Mouse (Mus musculus) c-Kit-negative CD71-positive TER-119-positive erythroid progenitor cells, embryonic 14.5 days (primary cell): ENCODE measurements around the gene Tmco4.

Source experiments
- DNase-seq: peaks from one replicate; pipeline ENCODE4 v3.0.0-alpha.2; 2013; ENCODE audit warnings: low read depth, low spot score

The Tmco4 gene

GRCm38 (mm10) chr4:139018976-139019375 is 46.3 kb downstream of the Tmco4 start:
- no peak for DNase-seq

- no peak for DNase-seq
Measured at GRCm38 (mm10) chr4:139019413-139019812, 46.7 kb downstream of the Tmco4 start.

GRCm38 (mm10) chr4:139020385-139020784 is 47.7 kb downstream of the Tmco4 start:
- no peak for DNase-seq

GRCm38 (mm10) chr4:139024379-139024778 is 51.7 kb downstream of the Tmco4 start:
- no peak for DNase-seq

GRCm38 (mm10) chr4:139030675-139031074 is 58.0 kb downstream of the Tmco4 start:
- DNase-seq = no peak

GRCm38 (mm10) chr4:139032521-139032920 is 59.8 kb downstream of the Tmco4 start:
- no peak for DNase-seq

GRCm38 (mm10) chr4:139033263-139034009 is 60.7 kb downstream of the Tmco4 start:
- DNase-seq = no peak

GRCm38 (mm10) chr4:139034010-139034367 is 61.3 kb downstream of the Tmco4 start:
- DNase-seq = no peak

- DNase-seq = no peak
Measured at GRCm38 (mm10) chr4:139034540-139034939, 61.9 kb downstream of the Tmco4 start.

GRCm38 (mm10) chr4:139034942-139035341 is 62.3 kb downstream of the Tmco4 start:
- DNase-seq = no peak

- DNase-seq = no peak
Measured at GRCm38 (mm10) chr4:139035799-139036198, 63.1 kb downstream of the Tmco4 start.

- DNase-seq = no peak
Measured at GRCm38 (mm10) chr4:139037795-139038607, 65.3 kb downstream of the Tmco4 start.

- no peak for DNase-seq
Measured at GRCm38 (mm10) chr4:139040084-139040839, 67.6 kb downstream of the Tmco4 start.

- no peak for DNase-seq
Measured at GRCm38 (mm10) chr4:139042611-139043010, 69.9 kb downstream of the Tmco4 start.

- DNase-seq = no peak
Measured at GRCm38 (mm10) chr4:139043600-139043999, 70.9 kb downstream of the Tmco4 start.

GRCm38 (mm10) chr4:139044566-139044965 is 71.9 kb downstream of the Tmco4 start:
- DNase-seq = no peak

GRCm38 (mm10) chr4:139046354-139046753 is 73.7 kb downstream of the Tmco4 start:
- DNase-seq = no peak

- DNase-seq = no peak
Measured at GRCm38 (mm10) chr4:139048518-139048917, 75.8 kb downstream of the Tmco4 start.

- no peak for DNase-seq
Measured at GRCm38 (mm10) chr4:139052796-139053195, 80.1 kb downstream of the Tmco4 start.

GRCm38 (mm10) chr4:139053391-139053790 is 80.7 kb downstream of the Tmco4 start:
- DNase-seq = no peak

GRCm38 (mm10) chr4:139054300-139054923 is 81.7 kb downstream of the Tmco4 start:
- no peak for DNase-seq

- DNase-seq = no peak
Measured at GRCm38 (mm10) chr4:139055336-139055735, 82.6 kb downstream of the Tmco4 start.
